Mouse (Mus musculus) testis, postnatal 14 days (tissue): ENCODE measurements around the gene Fam98b.
A peak's percentile ranks its signal among the peaks of the same experiment; 100 is the strongest.

ENCODE experiments used
- DNase-seq: peaks from one replicate; pipeline ENCODE4 v3.0.0; 2021; ENCODE audit warnings: low spot score

Gene Fam98b

GRCm38 (mm10) chr2:117249255-117250000 is at the start of gene Fam98b:
TSS of gene Fam98b (plus strand) at chr2:117249739.
- DNase-seq = peak; percentile 87

GRCm38 (mm10) chr2:117200869-117201338 is 48.6 kb upstream of the Fam98b start:
- DNase-seq = no peak

DNA sequence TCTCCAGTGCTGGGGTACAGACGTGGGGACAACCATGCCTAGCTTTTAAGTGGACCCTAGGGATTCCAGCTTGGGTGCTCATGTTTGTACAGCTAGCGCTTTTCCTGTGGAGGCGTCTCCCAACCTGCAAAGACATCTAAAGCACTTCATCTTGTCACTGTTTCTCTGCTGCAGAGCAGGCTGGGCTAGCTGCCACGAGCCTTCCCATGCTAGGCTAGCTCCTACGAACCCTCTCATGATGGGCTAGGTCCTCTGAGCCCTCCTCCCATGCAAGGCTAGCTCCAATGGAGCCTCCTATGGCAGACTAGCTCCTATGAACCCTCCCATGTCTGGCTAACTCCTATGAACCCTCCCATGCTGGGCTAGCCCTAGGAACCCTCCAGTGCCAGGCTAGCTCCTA is 46.2 kb upstream of the Fam98b start:
- no peak for DNase-seq

DNA sequence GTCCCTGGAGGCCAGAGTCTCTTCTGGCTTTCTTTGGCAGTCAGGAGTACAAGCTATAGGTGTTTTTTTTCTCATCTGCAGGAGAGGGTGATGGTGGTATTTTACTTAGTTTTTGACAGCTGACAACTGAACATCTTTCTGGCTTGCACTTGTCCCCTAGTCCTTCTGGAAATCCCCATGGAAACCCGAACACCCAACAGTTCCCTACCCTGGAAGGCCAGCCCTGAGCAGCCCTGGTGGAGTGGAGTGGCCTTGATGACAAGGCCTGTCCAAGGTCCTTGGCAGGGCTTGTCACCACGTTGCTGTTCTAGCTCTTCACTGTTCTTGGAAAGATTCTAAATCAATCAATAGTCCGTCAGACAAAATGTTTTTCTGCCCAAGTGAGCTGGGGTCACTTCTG is 45.0 kb upstream of the Fam98b start:
- no peak for DNase-seq

DNA sequence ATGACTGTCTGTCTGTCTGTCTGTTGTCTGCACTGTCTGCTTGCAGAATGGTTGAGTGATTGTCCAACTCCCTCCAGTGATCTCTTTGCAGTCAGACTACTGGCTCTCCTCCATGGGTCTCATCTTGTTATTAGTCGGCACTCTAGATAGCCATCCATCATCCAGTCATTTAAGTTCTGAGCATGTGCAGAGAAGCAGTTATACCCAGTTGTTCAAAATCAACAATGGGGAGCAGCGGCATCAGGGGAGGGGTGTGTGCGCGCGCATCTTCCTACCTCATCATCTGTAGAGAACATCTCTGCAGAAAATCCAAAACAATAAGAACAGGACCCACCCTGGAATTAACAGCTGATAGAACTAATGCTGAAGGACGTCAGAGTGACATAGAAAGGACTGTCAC is 44.5 kb upstream of the Fam98b start:
- no peak for DNase-seq

GRCm38 (mm10) chr2:117210416-117211085 is 39.0 kb upstream of the Fam98b start:
- no peak for DNase-seq

DNA sequence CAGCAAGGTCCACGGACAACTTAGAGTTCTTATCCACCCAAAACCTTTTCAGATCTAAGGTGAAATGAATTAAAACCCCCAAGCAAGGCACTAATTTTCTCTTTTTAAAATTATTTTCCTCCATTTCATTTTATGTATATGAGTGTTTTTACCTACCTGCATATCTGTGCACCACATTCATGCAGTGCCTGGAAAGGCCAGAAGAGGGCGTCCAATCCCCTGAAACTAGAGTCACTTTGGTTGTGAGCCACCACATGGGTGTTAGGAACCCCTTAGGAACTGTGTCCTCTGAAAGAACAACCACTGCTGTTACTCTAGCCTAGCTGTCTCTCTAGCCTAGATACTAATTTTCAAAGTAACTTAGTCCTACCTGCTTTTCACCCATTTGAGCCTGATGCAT is 33.4 kb upstream of the Fam98b start:
- no peak for DNase-seq

DNA sequence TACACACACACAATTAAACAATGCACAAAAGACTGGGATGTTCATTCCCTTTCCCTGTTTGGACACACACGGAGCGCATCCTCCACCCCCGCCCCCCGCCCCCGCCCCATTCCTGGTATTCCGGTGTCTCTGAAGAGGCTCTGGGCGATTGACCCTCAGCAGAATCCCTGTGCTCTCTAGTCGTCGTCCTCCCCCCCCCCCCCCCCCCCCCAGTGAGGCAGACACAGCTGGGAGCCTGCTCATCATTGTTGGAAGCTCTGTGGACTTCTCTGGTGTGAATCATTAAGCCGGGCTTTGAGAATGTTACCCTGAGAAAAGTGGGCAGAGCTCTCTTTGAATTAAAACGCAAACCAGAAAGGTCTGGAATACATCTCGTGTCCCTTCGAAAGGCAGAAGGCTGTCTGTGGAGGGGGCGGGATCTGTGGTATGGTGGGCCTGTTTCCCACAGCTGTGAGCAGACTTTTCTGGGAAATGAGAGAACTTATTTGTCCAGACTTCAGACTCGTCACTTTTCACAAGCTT is 31.8 kb upstream of the Fam98b start:
- no peak for DNase-seq

DNA sequence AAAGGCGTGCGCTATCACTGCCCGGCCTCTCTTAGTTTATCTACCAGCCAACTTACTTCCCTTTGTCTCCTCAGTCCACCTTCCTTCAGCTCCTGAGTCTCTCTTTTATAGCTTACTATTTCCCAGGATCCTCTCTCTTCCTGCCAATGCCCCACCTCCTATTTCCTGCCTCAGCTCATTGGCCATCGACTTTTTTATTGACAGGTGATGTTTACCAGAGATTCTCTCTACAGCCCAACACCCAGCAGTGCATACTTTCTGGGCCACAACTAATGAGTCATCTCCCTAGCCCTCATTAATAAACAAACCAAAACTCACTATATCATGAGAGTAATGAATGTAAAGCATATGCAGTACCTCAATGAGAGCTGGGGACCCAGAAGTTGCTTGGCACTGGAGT is 30.0 kb upstream of the Fam98b start:
- DNase-seq = no peak

- DNase-seq = no peak
These were observed 26.9 kb upstream of the Fam98b start for GRCm38 (mm10) chr2:117222651-117223050.

- DNase-seq = no peak
These were observed 20.9 kb upstream of the Fam98b start for GRCm38 (mm10) chr2:117228601-117229125.

DNA sequence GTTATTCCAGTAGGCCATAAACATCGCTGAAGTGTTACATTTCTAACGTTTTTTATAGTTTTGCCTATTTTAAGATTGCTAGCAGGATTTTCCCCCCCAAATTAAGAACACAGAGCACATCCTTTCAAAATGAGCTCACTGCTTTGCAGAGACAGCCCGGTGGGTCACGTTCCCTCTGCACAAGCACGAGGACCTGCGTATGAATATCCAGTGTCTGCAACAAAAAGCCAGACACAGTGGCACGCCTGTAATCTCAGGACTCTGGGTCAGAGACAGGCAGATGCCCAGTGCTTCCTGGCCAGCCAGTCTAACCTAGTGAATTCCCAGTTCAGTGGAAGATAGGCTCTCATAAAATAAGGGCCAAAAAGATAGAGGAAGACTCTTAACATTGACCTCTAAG is 19.3 kb upstream of the Fam98b start:
- DNase-seq = no peak

DNA sequence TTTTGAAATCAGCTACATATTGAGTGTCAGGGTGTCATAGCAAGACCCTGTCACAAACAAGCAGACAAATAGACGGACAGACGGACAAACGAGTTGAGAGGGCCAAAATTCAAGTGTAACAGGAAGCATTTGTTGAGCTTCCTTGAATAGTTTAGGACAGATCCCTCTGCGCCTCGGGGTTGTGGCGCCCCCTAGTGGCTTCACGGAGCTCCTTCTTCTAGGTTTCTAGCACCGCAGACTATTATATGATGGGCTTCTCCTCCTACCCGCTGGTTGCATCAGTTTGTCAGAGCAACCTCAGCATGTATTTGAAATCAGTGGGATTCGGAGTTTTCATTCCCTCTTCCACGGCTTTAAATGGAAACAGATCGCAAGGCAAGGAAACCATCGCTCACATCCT is 18.3 kb upstream of the Fam98b start:
- DNase-seq = peak; percentile 71

- no peak for DNase-seq
These were observed 7.6 kb upstream of the Fam98b start for GRCm38 (mm10) chr2:117241953-117242352.

DNA sequence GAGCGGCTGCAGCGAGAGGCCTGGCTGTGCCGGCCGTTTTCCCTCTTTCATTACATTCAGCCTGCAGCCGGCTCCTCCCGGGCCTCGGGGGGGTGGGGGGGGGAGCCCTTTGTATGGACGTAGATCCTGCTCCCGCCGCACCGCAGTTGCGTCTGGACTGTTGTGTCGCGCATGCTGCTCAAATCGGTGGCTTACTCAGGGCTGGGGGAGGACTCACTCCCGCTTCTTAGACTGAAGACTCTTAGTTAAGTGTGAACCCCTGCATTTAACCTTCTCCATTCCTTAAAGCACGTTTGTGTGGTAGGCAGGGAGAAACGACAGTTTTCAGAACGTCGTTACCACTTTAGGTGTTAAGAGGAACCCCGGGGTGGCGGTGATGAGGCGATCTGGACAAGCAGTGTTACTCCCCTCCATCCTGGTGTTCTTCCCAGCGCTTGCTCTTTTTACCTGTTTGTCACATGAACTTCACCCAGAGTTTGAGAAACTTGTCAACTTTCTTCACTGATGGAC is 517 bp downstream of the Fam98b start:
- no peak for DNase-seq

GRCm38 (mm10) chr2:117255415-117255814 is 5.9 kb downstream of the Fam98b start:
- DNase-seq = no peak

- DNase-seq = no peak
These were observed 8.1 kb downstream of the Fam98b start for GRCm38 (mm10) chr2:117257617-117258016.

- DNase-seq = no peak
These were observed 12.6 kb downstream of the Fam98b start for GRCm38 (mm10) chr2:117262184-117262583.

- peak; percentile 10 for DNase-seq
These were observed 14.4 kb downstream of the Fam98b start for GRCm38 (mm10) chr2:117263786-117264408.

DNA sequence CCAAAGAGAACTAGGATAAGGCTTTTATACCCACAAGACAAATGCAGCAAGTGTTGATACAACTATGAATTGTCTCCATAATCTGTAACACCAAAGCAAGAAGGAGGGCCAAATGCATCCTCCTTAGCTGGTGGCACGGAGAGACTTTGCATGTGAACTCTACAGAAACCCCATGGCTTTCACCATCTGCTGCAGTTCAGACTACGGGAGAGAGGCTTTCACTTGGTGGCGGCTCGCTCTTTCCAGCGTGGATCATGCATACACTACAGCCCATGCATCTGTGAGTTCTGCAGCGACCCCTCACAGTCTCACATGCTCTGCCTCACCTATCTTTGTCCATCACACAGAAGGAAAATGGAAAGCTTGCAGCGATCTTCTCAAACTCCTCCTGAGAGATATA is 38.8 kb downstream of the Fam98b start:
- no peak for DNase-seq

DNA sequence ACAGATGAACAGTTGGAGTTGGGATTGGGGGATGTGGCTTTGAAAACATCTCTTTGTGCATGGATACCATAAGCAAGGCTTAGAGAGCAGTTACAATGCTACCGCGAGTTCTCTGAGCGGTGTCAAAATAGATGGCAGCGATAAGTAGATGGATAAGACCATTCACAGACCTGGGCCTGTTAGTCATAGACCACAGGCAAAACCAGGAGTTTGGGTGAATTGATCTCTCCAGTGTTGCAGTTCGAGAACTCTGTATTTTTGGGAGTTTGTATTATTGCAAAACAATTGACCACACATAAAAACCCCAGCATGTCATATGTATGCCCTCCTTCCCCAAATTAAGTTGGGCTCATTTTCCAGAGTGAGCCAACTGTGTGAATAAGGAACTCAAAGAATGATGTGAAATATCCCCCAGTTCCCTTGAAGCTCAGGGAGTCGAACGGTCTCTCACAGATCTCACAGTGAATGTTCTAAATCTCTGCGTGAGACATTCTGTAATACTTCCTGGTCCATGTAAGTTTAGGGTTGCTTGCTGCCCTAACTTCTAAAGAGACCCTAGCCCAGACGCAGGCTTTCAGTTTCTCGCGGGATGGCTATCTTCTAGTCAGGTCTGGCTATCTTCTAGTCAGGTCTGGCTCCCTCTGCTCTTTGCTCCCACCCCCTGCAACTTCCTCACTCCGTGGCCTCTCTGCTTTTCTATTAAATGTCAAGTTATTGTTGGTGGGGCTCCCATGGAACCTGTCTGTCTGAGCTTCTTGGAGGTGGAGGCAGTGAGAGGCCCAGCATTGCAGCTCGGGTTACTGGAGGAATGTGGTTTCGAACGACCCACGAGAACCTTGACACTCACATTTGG is 50.3 kb downstream of the Fam98b start:
- peak; percentile 10 for DNase-seq
